Mouse (Mus musculus) left cerebral cortex, postnatal 14 days (tissue): ENCODE results near the gene Paxbp1. TPM values are rescaled to one million over a fixed set of nuclear protein-coding genes. Genes with fewer than 3 reads are reported as not detected.

Source experiments
- DNase-seq, 2 experiments: peaks; one replicate each; pipeline ENCODE4 v3.0.0; 2021 to 2022; ENCODE audit warnings: low spot score in 2 of 2, mixed read lengths in 1 of 2
- intact Hi-C: fragments of 180-260 bp; cut with DNase I; formaldehyde crosslinking; loops from one replicate; pipeline ENCODE4 v1.15.1; 2025
- total RNA-seq, 2 experiments: library from RNA; stranded (reverse); gene quantifications; 2 replicates each; pipeline ENCODE4 v1.2.3; 2021

The Paxbp1 gene
- total RNA-seq, 2 experiments from 2014 or later: 49.6 to 54.3 TPM

GRCm38 (mm10) chr16:91057741-91058140, 13.4 kb upstream of the Paxbp1 start:
- intact Hi-C loops: no loop called here
- DNase-seq: no peak

DNA sequence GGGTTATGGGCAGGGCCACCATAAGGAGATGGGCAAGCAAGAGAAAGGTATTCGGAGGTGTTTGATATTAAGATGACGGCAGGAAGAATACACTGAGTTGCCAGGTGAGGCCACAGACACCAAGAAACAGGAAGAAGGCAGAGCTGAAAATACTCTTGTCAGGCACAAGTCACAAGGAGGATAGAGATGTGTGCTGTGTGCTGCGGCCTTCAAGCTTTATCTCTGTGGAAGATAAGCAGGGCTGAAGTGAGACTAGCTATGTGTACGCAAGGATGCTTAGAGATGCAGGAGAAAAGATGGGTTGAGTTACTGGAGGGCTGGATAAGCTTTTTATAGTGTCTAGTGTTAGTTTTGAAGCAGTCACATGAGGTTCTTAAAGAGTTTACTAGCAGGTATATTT, 12.9 kb upstream of the Paxbp1 start:
- DNase-seq: no peak
- intact Hi-C loops: no loop called here

GRCm38 (mm10) chr16:91056043-91056821, 11.9 kb upstream of the Paxbp1 start:
- intact Hi-C loops: no loop called here
- DNase-seq: peak; percentile 40 to 80

DNA sequence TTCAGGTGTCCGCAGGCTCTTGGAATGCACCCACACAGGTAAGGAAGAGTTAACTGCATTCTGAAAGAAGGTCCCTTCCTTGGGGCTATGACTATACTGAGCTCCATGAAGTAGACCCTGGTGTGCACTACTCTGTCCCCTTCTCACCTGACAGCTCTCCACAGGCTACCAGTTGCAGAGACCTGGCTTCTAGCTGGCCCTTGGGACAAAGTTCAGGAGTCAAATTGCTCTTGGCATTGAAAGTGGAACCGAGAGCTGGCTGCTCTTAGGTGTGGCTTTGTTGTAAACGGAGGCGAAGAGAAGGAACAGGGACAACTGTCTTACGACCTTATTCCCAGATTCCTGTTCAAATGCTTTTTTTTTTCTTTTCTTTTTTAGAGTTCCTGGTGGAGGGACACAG, 10.8 kb upstream of the Paxbp1 start:
- intact Hi-C loops: no loop called here
- DNase-seq: no peak

GRCm38 (mm10) chr16:91053599-91053998, 9.3 kb upstream of the Paxbp1 start:
- intact Hi-C loops: no loop called here
- no peak for DNase-seq

DNA sequence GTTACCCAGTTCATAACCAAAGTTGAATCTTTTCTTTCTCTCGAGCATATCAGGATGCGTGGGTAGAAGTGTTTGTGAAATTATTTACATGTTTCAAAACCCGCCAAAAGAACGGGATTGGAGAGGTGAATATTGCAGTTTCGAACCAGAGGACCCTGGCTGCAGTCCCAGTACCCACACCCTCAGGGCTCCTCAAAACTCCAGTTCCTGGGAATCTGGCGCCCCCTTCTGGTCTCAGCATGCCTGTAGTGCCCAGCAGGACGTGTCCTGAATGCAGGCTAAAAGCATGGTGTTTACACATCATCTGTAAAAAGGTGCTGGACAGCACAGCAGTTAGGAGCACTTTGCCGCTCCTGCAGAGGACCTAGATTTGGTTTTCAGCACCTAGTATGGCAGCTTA, 1.2 kb upstream of the Paxbp1 start:
- intact Hi-C loops: no loop called here
- peak; percentile 31 to 37 for DNase-seq

DNA sequence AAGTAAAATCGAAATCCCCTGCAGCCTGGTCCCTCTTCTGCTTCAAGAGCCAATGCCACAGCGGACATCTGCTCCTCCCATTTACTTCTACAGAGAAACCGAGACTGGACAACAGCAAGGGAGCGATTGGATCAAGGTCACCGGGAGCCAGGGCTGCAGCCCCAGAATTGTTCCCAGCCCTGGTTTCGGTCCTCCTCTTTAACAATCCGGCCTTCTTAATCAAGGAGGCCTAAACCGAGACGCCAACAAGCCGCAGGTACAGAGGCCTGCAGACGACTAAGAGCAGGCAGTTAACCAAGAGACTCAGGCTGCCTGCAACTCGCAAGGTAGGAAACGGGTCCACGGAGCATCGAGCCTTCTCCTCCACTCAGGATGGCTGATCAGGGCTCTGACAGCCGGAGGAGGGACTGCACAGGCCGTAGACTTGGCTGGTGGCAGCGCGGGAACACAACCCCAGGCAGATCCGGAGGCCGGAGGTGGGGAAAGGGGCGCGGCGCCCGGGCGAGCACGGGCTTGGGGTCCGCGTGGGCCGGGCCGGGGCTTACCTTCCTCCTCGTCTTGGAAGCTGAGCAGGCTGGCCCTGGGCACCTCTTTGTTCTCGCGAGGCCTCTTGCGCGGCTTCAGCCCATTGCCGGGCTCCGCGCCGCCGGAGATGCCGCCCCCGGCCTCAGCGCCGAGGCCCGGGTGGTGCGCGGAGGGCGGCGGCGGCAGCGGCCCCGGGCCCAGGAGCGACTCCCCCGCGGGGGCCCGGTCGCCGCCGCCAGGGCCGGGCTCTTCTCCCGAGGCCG, 688 bp downstream of the Paxbp1 start:
- intact Hi-C loops: no loop called here
- peak; percentile 43 to 56 for DNase-seq

DNA sequence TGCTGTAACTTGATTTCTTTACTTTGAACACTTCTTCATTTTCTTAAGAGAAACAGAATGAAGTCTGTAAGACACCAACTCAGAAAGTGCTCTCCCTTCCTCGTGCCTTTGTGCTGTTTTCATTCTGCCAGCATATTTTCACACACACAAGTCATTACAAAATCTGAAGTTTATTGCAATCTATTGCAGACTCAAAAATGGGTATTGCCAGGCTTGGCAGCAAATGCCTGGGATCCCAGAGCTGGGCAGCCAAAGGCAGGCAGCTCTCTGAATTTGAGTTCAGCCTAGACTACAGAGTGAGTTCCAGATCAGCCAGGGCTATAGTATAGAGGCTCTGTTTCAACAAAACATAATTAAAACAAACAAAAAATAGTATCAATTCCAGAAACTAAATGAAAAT, 1.7 kb downstream of the Paxbp1 start:
- no peak for DNase-seq
- intact Hi-C loops: no loop called here

- DNase-seq: no peak
- intact Hi-C loops: loop anchor here (10.0 kb wide), 2 partner anchors 231 to 629 kb away; no protein-coding TSS in a partner anchor
Observed at GRCm38 (mm10) chr16:91035866-91036265, 8.5 kb downstream of the Paxbp1 start.

- intact Hi-C loops: loop anchor here (10.0 kb wide), 2 partner anchors 226 to 634 kb away; no protein-coding TSS in a partner anchor
- DNase-seq: no peak
Observed at GRCm38 (mm10) chr16:91030751-91031150, 13.6 kb downstream of the Paxbp1 start.

DNA sequence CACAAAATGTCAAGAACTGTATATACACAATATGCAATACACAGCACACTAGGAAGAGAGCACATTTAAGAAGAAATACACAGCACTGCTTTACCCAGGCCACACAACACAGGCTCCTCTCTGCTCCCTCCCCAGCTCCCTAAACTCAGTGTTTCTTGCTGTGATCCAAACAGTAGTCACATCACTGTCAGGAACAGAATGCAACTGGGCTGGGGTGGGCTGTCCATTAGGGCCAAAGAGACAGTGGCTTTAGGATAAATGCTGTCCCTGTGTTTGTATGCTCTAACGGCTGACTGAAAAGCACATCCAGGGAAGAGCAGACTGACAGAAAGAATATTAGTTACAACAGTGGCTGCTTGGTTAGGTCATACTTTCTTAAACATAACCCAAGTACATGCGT, 14.4 kb downstream of the Paxbp1 start:
- no peak for DNase-seq
- intact Hi-C loops: loop anchor here (5.0 to 10.0 kb wide), 3 partner anchors 68 to 635 kb away; no protein-coding TSS in a partner anchor

DNA sequence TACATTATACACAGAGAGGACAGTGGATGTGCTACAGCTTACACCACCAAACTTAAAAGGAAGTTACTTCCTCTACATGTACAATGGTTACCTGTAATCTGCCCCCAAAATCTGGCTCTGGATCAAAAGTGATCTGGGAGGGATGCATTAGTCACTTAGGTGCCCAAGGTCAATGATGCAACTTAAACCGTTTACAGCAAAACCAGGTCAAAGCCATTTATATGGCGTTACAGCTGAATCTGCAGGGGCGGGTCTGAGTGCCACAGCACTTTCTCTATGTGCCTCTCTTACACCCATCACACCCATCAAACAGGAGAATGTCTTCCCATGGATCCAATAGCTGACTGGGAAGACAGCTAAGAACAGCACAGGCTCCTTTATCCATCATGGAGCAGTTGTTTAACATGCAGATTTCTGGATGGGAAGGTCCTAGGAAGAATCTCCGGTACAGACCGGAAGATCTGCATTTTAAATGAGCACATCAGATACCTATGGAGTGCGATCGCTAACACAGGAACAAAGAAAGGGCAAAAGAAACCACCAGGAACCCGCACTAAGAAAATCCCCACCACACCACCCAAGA, 15.1 kb downstream of the Paxbp1 start:
- DNase-seq: no peak
- intact Hi-C loops: loop anchor here (5.0 kb wide), 1 partner anchor 67 kb away; no protein-coding TSS in a partner anchor

DNA sequence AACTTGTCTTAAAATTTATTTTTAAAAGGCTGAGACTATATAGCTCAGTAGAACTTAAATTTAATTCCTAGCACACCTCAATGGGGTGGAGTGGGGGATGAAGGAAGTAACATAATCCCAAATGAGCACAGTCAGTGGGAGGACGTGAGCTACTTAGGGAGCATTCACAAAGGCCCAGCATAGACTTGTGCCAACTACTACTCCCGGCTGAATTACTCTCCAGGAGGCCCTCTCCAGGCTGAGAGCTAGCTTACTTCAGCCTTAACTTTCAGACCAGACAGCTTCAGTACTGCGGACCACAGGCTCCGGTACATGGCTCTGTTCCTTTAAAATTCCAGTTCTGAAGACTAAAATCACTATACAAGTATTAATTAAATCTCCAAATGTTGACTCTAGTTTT, 18.1 kb downstream of the Paxbp1 start:
- intact Hi-C loops: loop anchor here (5.0 kb wide), 1 partner anchor 64 kb away; no protein-coding TSS in a partner anchor
- no peak for DNase-seq

- intact Hi-C loops: no loop called here
- no peak for DNase-seq
Observed at GRCm38 (mm10) chr16:91023384-91023783, 21.0 kb downstream of the Paxbp1 start.

DNA sequence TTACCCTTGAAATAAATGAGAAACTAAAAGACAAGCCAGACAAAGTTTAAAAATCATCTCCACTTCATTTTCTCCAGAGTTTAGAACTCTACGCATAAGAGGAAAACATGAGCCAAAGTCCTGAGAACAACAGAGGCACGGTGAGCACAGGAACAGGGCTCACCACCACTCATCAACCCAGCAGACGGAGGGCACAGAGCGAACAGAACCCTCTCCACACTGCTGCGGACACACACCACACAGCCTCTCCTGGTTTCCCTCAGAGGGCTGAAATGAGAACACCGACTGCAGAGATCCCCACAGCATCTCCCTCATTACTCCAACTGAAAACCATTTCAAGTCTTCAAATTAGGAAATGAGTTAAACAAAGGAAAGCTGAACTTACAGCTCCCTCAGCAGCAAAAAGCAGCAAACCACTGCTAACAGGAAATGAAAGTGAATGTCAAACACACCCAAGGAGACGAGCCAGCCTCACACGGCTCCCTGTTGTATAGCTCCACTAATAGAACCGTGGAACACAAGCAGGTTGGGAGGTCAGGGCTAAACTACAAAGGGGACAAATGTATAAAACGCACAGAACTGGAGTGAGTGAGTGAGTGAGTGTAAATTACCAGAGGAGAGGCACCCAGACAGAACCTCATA, 23.4 kb downstream of the Paxbp1 start:
- DNase-seq: no peak
- intact Hi-C loops: no loop called here

DNA sequence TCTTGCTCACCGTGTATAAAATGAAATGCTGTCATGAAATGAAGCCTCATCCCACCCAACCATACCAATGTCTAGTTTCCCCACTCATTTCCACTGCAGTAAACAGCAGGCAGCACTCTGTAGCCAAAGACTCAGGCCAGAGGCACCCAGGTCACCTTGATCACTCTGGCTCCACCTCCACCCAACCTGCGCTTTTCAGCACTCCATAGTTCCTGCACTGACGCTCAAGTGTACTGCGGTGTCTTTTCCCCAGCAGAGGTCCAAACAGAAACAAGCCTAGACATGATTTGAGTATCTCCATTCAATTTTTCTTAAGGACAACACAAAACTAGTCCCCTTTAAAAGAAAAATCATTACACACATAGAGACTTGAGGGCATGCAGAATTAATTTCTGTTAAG, 24.9 kb downstream of the Paxbp1 start:
- DNase-seq: no peak
- intact Hi-C loops: no loop called here

DNA sequence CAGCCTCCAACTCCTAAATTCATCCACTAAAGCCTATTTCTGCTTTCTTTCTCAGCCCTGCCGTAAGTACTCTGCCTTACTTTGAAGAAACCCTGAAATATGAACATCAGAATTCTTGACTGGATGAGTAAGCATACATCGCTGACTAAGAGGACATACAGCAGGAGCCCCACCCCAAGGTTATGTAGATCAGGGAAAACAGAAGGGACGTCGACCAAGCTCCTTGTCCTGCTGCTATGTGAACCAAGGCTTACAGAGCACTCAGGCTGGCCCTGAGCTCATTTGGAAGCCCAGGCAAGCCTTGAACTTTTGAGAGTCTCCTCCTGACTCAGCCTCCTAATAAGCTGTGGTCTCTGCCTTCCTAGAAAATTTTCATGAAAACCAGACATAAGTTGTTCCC, 28.6 kb downstream of the Paxbp1 start:
- intact Hi-C loops: no loop called here

GRCm38 (mm10) chr16:91011847-91012246, 32.5 kb downstream of the Paxbp1 start:
- intact Hi-C loops: no loop called here
- peak in 1 of 2 experiments; percentile 30 for DNase-seq

More for the DNA sequence above, 28.6 kb downstream of the Paxbp1 start:
- no peak for DNase-seq

DNA sequence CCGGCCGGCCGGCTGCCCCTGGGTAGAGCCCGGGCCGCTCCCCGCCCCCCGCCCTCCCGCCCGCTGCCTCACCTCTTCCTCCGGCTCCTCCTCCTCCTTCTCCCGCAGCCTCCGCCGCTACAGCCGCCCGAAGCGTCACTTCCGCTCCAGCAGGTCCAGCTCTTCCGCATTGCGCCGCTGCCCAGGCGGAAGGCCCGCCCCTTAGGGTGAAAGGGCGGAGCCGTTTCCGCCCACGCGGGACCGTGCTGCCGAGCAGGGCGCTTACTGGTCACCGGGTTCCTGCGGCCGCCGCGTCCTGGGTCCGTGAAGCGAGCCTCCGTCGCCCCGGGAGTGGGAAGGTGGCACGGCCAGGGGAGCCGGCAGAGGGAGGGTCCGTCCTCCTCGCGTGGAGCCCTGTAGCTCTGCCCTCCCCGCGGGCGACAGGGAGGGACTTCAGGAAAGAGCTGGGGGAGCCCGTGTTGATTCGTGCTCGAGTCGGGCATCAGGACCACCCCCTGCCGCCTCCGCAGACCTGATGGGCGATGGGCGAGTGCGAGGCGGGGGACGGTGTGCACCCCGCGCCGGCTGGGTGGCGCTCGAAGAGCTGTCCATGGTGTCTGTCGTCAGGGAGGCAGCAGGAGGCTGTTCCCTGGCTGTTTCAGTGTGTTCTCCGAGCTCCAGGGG, 33.2 kb downstream of the Paxbp1 start, which contains the start of gene Synj1:
Gene Synj1, minus strand, starts transcription at position 288 of the 663 bp plus-strand sequence.
- DNase-seq: peak; percentile 91 to 92
- intact Hi-C loops: no loop called here
